Mouse (Mus musculus): Measurements from ENCODE around the gene Unc13a. TPM values are rescaled to one million over a fixed set of nuclear protein-coding genes. Genes with fewer than 3 reads are reported as not detected.

Unc13a gene
- polyA plus RNA-seq, 1 experiment = 4.6 TPM

GRCm38 (mm10) chr8:71588762-71589161, 82.8 kb downstream of the Unc13a start:
- Histone ChIP-seq H3ac (ENCODE audit: control insufficient read depth, insufficient read length) (no peak overlapping the region), H3K4me3 (no peak overlapping the region), H3K79me2 (ENCODE audit: control insufficient read depth, insufficient read depth) (peaks cover 8% of the 10 kb centered on the region), H3K4me2 (ENCODE audit: low read depth) (no peak overlapping the region), H3K36me3 (ENCODE audit: control insufficient read depth, insufficient read depth) (no peaks in the 10 kb centered on the region), H3K27me3 (ENCODE audit: control insufficient read depth, insufficient read depth, insufficient read length) (no peaks in the 10 kb centered on the region)
- no peak for TF ChIP-seq TCF3 (IDR thresholded peaks at IDR 0.05; ENCODE audit: insufficient read length, low read depth)
- TF ChIP-seq TCF12 (IDR thresholded peaks at IDR 0.05; ENCODE audit: insufficient read depth, poor library complexity, severe bottlenecking) = no peak
- no peak for TF ChIP-seq REST (IDR thresholded peaks at IDR 0.05; ENCODE audit: insufficient read depth, insufficient read length)
- TF ChIP-seq E2F4 (IDR thresholded peaks at IDR 0.05; ENCODE audit: insufficient read depth) = no peak
- no peak for TF ChIP-seq CEBPB (IDR thresholded peaks at IDR 0.05; ENCODE audit: insufficient read depth, poor library complexity, severe bottlenecking)
- no peak for TF ChIP-seq MYOG (IDR thresholded peaks at IDR 0.05; ENCODE audit: control insufficient read depth in 1 of 3, insufficient read depth in 1 of 3, insufficient read length in 2 of 3, low read depth in 2 of 3)

- no peaks in the 10 kb centered on the region for H3K27me3 ChIP-seq (ENCODE audit: control insufficient read depth, insufficient read depth, insufficient read length)
- no peaks in the 10 kb centered on the region for H3K79me2 ChIP-seq (ENCODE audit: control insufficient read depth, insufficient read depth)
- no peak for TF ChIP-seq MYOD1 (IDR thresholded peaks at IDR 0.05; ENCODE audit: control insufficient read depth in 1 of 3, insufficient read length in 2 of 3, low read depth in 2 of 3)
- no peak for TF ChIP-seq SRF (IDR thresholded peaks at IDR 0.05; ENCODE audit: control insufficient read depth, insufficient read length, low read depth)
- TF ChIP-seq MYOG (IDR thresholded peaks at IDR 0.05; ENCODE audit: control insufficient read depth in 1 of 3, insufficient read depth in 1 of 3, insufficient read length in 2 of 3, low read depth in 2 of 3) = no peak
- no peak for TF ChIP-seq E2F4 (IDR thresholded peaks at IDR 0.05; ENCODE audit: insufficient read depth)
- TF ChIP-seq REST (IDR thresholded peaks at IDR 0.05; ENCODE audit: insufficient read depth, insufficient read length) = no peak
- H3ac ChIP-seq (ENCODE audit: control insufficient read depth, insufficient read length) = no peak overlapping the region
- no peaks in the 10 kb centered on the region for H3K36me3 ChIP-seq (ENCODE audit: control insufficient read depth, insufficient read depth)
- H3K4me3 ChIP-seq = no peak overlapping the region
- no peak overlapping the region for H3K4me2 ChIP-seq (ENCODE audit: low read depth)
Measured at GRCm38 (mm10) chr8:71586891-71587290, 84.7 kb downstream of the Unc13a start.

- TF ChIP-seq E2F4 (IDR thresholded peaks at IDR 0.05; ENCODE audit: insufficient read depth) (no peak), MAX (IDR thresholded peaks at IDR 0.05; ENCODE audit: low read depth) (no peak), SRF (IDR thresholded peaks at IDR 0.05; ENCODE audit: control insufficient read depth, insufficient read length, low read depth) (no peak), USF1 (IDR thresholded peaks at IDR 0.05; ENCODE audit: low read depth) (peak; percentile 33), CEBPB (IDR thresholded peaks at IDR 0.05; ENCODE audit: insufficient read depth, poor library complexity, severe bottlenecking) (no peak), TCF3 (IDR thresholded peaks at IDR 0.05; ENCODE audit: insufficient read length, low read depth) (no peak)
- Histone ChIP-seq H3ac (ENCODE audit: control insufficient read depth, insufficient read length) (no peak overlapping the region), H3K4me3 (peak overlapping the region; percentile 50), H3K27me3 (ENCODE audit: control insufficient read depth, insufficient read depth, insufficient read length) (no peaks in the 10 kb centered on the region), H3K79me2 (ENCODE audit: control insufficient read depth, insufficient read depth) (no peaks in the 10 kb centered on the region), H3K4me2 (ENCODE audit: low read depth) (peak overlapping the region; percentile 87), H3K36me3 (ENCODE audit: control insufficient read depth, insufficient read depth) (no peaks in the 10 kb centered on the region)
Measured at GRCm38 (mm10) chr8:71580201-71580600, 91.4 kb downstream of the Unc13a start.

GRCm38 (mm10) chr8:71579476-71579875, 92.1 kb downstream of the Unc13a start:
- Histone ChIP-seq H3K4me2 (ENCODE audit: low read depth) (peak overlapping the region; percentile 87), H3K27me3 (ENCODE audit: control insufficient read depth, insufficient read depth, insufficient read length) (no peaks in the 10 kb centered on the region), H3ac (ENCODE audit: control insufficient read depth, insufficient read length) (peak overlapping the region; percentile 5), H3K36me3 (ENCODE audit: control insufficient read depth, insufficient read depth) (no peaks in the 10 kb centered on the region), H3K79me2 (ENCODE audit: control insufficient read depth, insufficient read depth) (no peaks in the 10 kb centered on the region), H3K4me3 (peak overlapping the region; percentile 50)
- no peak for TF ChIP-seq USF1 (IDR thresholded peaks at IDR 0.05; ENCODE audit: low read depth)
- TF ChIP-seq CEBPB (IDR thresholded peaks at IDR 0.05; ENCODE audit: insufficient read depth, poor library complexity, severe bottlenecking) = no peak
- TF ChIP-seq POLR2AphosphoS2 (IDR thresholded peaks at IDR 0.05; ENCODE audit: insufficient read length, low read depth) = no peak
- no peak for TF ChIP-seq TCF3 (IDR thresholded peaks at IDR 0.05; ENCODE audit: insufficient read length, low read depth)
- TF ChIP-seq REST (IDR thresholded peaks at IDR 0.05; ENCODE audit: insufficient read depth, insufficient read length) = no peak
- peak; percentile 48 for TF ChIP-seq POLR2A (IDR thresholded peaks at IDR 0.05; ENCODE audit: insufficient read length, low read depth)
- no peak for TF ChIP-seq E2F4 (IDR thresholded peaks at IDR 0.05; ENCODE audit: insufficient read depth)
- TF ChIP-seq MAX (IDR thresholded peaks at IDR 0.05; ENCODE audit: low read depth) = no peak
- TF ChIP-seq MYOG (IDR thresholded peaks at IDR 0.05; ENCODE audit: control insufficient read depth in 1 of 3, insufficient read depth in 1 of 3, insufficient read length in 2 of 3, low read depth in 2 of 3) = peak in 1 of 3 experiments; percentile 6
- no peak for TF ChIP-seq TCF12 (IDR thresholded peaks at IDR 0.05; ENCODE audit: insufficient read depth, poor library complexity, severe bottlenecking)

DNA sequence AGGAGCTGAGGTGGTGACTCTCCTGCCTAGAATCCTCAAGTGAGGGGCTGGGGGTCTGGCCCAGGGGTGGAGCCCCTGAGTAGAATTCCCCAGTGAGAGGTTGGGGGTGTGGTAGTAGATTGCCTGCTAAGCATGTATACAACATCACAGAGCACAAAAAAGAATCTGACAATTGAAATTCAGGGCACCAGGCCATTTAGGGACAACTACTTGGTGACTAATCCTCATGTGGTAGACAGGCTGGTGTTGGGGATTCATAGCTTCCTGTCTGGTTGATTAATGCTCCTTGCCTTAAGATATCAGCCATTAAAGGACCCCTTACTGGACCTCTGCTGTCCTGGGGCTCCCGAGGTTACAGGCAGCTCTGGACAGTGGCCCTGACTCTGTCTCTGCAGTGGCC, 92.5 kb downstream of the Unc13a start:
- Histone ChIP-seq H3K27me3 (ENCODE audit: control insufficient read depth, insufficient read depth, insufficient read length) (no peaks in the 10 kb centered on the region), H3K36me3 (ENCODE audit: control insufficient read depth, insufficient read depth) (no peaks in the 10 kb centered on the region), H3K4me3 (peak overlapping the region; percentile 50), H3K4me2 (ENCODE audit: low read depth) (peak overlapping the region; percentile 87), H3K79me2 (ENCODE audit: control insufficient read depth, insufficient read depth) (no peaks in the 10 kb centered on the region), H3ac (ENCODE audit: control insufficient read depth, insufficient read length) (peak overlapping the region; percentile 5)
- no peak for TF ChIP-seq E2F4 (IDR thresholded peaks at IDR 0.05; ENCODE audit: insufficient read depth)
- TF ChIP-seq CEBPB (IDR thresholded peaks at IDR 0.05; ENCODE audit: insufficient read depth, poor library complexity, severe bottlenecking) = no peak
- no peak for TF ChIP-seq POLR2AphosphoS2 (IDR thresholded peaks at IDR 0.05; ENCODE audit: insufficient read length, low read depth)
- no peak for TF ChIP-seq USF1 (IDR thresholded peaks at IDR 0.05; ENCODE audit: low read depth)
- no peak for TF ChIP-seq TCF12 (IDR thresholded peaks at IDR 0.05; ENCODE audit: insufficient read depth, poor library complexity, severe bottlenecking)
- TF ChIP-seq SRF (IDR thresholded peaks at IDR 0.05; ENCODE audit: control insufficient read depth, insufficient read length, low read depth) = no peak
- TF ChIP-seq POLR2A (IDR thresholded peaks at IDR 0.05; ENCODE audit: insufficient read length, low read depth) = no peak
- TF ChIP-seq MYOG (IDR thresholded peaks at IDR 0.05; ENCODE audit: control insufficient read depth in 1 of 3, insufficient read depth in 1 of 3, insufficient read length in 2 of 3, low read depth in 2 of 3) = no peak
- no peak for TF ChIP-seq MAX (IDR thresholded peaks at IDR 0.05; ENCODE audit: low read depth)
- no peak for TF ChIP-seq MYOD1 (IDR thresholded peaks at IDR 0.05; ENCODE audit: control insufficient read depth in 1 of 3, insufficient read length in 2 of 3, low read depth in 2 of 3)
- no peak for TF ChIP-seq TCF3 (IDR thresholded peaks at IDR 0.05; ENCODE audit: insufficient read length, low read depth)
- no peak for TF ChIP-seq REST (IDR thresholded peaks at IDR 0.05; ENCODE audit: insufficient read depth, insufficient read length)
